Mouse (Mus musculus) myocyte (in vitro differentiated cells): ENCODE measurements around the gene Gjd2. TPM values are rescaled to one million over a fixed set of nuclear protein-coding genes. Genes with fewer than 3 reads are reported as not detected.

Experiments
- H3K27me3 ChIP-seq: one replicate; pipeline ENCODE4 v1.6.1; 2011; ENCODE audit not compliant: control insufficient read depth, insufficient read depth, insufficient read length
- H3K36me3 ChIP-seq: one replicate; pipeline ENCODE4 v1.6.1; 2011; ENCODE audit not compliant: control insufficient read depth, insufficient read depth
- H3K4me2 ChIP-seq: one replicate; pipeline ENCODE4 v1.6.1; 2011; ENCODE audit warnings: low read depth, control low read depth
- H3K4me3 ChIP-seq: one replicate; pipeline ENCODE4 v1.5.1; 2011; ENCODE audit warnings: mild to moderate bottlenecking, control low read depth, moderate library complexity
- H3K79me2 ChIP-seq: one replicate; pipeline ENCODE4 v1.6.1; 2011; ENCODE audit not compliant: control insufficient read depth, insufficient read depth
- H3ac ChIP-seq: one replicate; pipeline ENCODE4 v1.6.1; 2011; ENCODE audit not compliant: control insufficient read depth, insufficient read length
- CEBPB ChIP-seq: IDR thresholded peaks from 2 replicates; pipeline ENCODE4 v1.6.1; 2011; ENCODE audit warnings: mild to moderate bottlenecking, moderate library complexity; ENCODE audit not compliant: poor library complexity, insufficient read depth, severe bottlenecking
- E2F4 ChIP-seq: IDR thresholded peaks from one replicate; pipeline ENCODE4 v1.6.1; 2011; ENCODE audit warnings: mild to moderate bottlenecking, control low read depth, moderate library complexity; ENCODE audit not compliant: insufficient read depth
- MAX ChIP-seq: IDR thresholded peaks from one replicate; pipeline ENCODE4 v1.6.1; 2011; ENCODE audit warnings: low read depth, mild to moderate bottlenecking, control low read depth
- MYOD1 ChIP-seq, 3 experiments: IDR thresholded peaks; one replicate each; pipeline ENCODE4 v1.6.1; 2011; ENCODE audit warnings: control low read depth in 2 of 3, low read depth in 2 of 3, mild to moderate bottlenecking in 2 of 3, moderate library complexity in 1 of 3; ENCODE audit not compliant: insufficient read length in 2 of 3, control insufficient read depth in 1 of 3
- MYOG ChIP-seq, 3 experiments: IDR thresholded peaks; one replicate each; pipeline ENCODE4 v1.6.1; 2011; ENCODE audit warnings: control low read depth in 2 of 3, low read depth in 2 of 3, mild to moderate bottlenecking in 2 of 3; ENCODE audit not compliant: insufficient read length in 2 of 3, control insufficient read depth in 1 of 3, insufficient read depth in 1 of 3
- POLR2A ChIP-seq: IDR thresholded peaks from one replicate; pipeline ENCODE4 v1.6.1; 2011; ENCODE audit warnings: low read depth, mild to moderate bottlenecking, control low read depth, moderate library complexity; ENCODE audit not compliant: insufficient read length
- POLR2AphosphoS2 ChIP-seq: IDR thresholded peaks from one replicate; pipeline ENCODE4 v1.6.1; 2011; ENCODE audit warnings: low read depth, control low read depth; ENCODE audit not compliant: insufficient read length
- REST ChIP-seq: IDR thresholded peaks from one replicate; pipeline ENCODE4 v1.6.1; 2011; ENCODE audit warnings: mild to moderate bottlenecking, control low read depth, moderate library complexity; ENCODE audit not compliant: insufficient read depth, insufficient read length
- SRF ChIP-seq: IDR thresholded peaks from one replicate; pipeline ENCODE4 v1.6.1; 2011; ENCODE audit warnings: low read depth; ENCODE audit not compliant: control insufficient read depth, insufficient read length
- TCF12 ChIP-seq: IDR thresholded peaks from one replicate; pipeline ENCODE4 v1.6.1; 2011; ENCODE audit warnings: mild to moderate bottlenecking, control low read depth; ENCODE audit not compliant: poor library complexity, insufficient read depth, severe bottlenecking
- TCF3 ChIP-seq: IDR thresholded peaks from one replicate; pipeline ENCODE4 v1.6.1; 2011; ENCODE audit warnings: low read depth, control low read depth; ENCODE audit not compliant: insufficient read length
- USF1 ChIP-seq: IDR thresholded peaks from one replicate; pipeline ENCODE4 v1.6.1; 2011; ENCODE audit warnings: low read depth, mild to moderate bottlenecking, control low read depth, moderate library complexity
- polyA plus RNA-seq: library from polyadenylated mRNA; unstranded; fragments of >200 nt; fragmentation: generic; extraction: Trizol; gene quantifications from one replicate; pipeline ENCODE4 v1.2.1, GENCODE M21; 2012; ENCODE audit warnings: missing spikeins

The Gjd2 gene
- polyA plus RNA-seq, 1 experiment: not detected

- peaks cover 9% of the 10 kb centered on the region for H3K36me3 ChIP-seq
- no peaks in the 10 kb centered on the region for H3K79me2 ChIP-seq
- no peak overlapping the region for H3ac ChIP-seq
- H3K27me3 ChIP-seq: no peaks in the 10 kb centered on the region
- peak overlapping the region; percentile 68 for H3K4me2 ChIP-seq
- peak overlapping the region; percentile 50 for H3K4me3 ChIP-seq
- TF ChIP-seq POLR2AphosphoS2 (peak; percentile 73), POLR2A (peak; percentile 55), CEBPB (no peak), REST (no peak)
Observed at GRCm38 (mm10) chr2:114050150-114050549, 36.7 kb upstream of the Gjd2 start.

DNA sequence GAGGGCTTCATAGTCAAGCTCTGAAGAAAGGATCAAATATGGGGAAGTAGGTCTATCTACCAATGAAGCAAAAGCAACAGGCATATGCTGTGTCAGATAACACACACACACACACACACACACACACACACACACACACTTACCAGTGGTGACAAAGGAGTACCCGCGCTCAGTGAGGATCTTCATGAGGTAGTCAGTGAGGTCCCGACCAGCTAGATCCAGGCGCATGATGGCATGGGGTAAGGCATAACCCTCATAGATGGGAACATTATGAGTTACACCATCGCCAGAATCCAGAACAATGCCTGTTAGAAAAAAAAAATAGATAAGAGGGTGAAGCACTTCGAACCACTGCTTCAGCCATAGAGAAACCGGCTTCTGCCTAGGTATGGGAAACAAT lies 36.0 kb upstream of the Gjd2 start:
- H3K27me3 ChIP-seq: no peaks in the 10 kb centered on the region
- H3K79me2 ChIP-seq: no peaks in the 10 kb centered on the region
- H3K36me3 ChIP-seq: peaks cover 9% of the 10 kb centered on the region
- H3K4me2 ChIP-seq: peak overlapping the region; percentile 68
- no peak overlapping the region for H3ac ChIP-seq
- peak overlapping the region; percentile 50 for H3K4me3 ChIP-seq
- peak; percentile 62 for TF ChIP-seq POLR2AphosphoS2
- TF ChIP-seq E2F4: no peak

DNA sequence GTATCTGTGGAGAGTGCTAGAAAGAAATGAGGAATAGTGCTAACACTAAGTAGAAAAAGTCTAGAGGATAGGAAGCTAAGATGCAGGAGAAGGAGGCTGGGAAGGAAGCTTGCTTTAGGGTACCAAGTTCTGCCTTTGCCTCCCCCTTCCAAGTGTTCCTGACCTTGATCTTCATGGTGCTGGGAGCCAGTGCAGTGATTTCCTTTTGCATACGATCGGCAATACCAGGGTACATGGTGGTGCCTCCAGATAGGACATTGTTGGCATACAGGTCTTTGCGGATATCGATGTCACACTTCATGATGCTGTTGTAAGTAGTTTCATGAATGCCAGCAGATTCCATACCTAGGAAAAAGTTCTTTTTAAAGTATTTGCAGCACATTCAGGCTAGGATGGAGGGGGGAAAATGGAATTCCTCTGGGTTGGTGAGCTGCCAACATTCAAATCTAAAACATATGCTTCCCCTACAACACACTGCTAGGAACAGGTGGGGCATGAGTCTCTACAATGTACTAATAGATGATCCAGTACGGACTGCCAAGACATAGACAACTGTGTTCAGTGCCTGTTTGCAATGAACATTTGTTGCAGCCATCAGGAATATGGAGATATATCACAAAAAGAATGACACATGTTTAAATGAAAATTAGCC lies 34.7 kb upstream of the Gjd2 start:
- H3ac ChIP-seq: no peak overlapping the region
- H3K79me2 ChIP-seq: no peaks in the 10 kb centered on the region
- peaks cover 9% of the 10 kb centered on the region for H3K36me3 ChIP-seq
- peak overlapping the region; percentile 50 for H3K4me3 ChIP-seq
- peak overlapping the region; percentile 68 for H3K4me2 ChIP-seq
- H3K27me3 ChIP-seq: no peaks in the 10 kb centered on the region
- no peak for TF ChIP-seq TCF12
- peak; percentile 57 for TF ChIP-seq POLR2AphosphoS2
- TF ChIP-seq MYOD1 (IDR thresholded peaks at IDR 0.05; ENCODE audit: control insufficient read depth in 1 of 3, insufficient read length in 2 of 3, low read depth in 2 of 3): peak in 2 of 3 experiments; percentile 16 to 17

DNA sequence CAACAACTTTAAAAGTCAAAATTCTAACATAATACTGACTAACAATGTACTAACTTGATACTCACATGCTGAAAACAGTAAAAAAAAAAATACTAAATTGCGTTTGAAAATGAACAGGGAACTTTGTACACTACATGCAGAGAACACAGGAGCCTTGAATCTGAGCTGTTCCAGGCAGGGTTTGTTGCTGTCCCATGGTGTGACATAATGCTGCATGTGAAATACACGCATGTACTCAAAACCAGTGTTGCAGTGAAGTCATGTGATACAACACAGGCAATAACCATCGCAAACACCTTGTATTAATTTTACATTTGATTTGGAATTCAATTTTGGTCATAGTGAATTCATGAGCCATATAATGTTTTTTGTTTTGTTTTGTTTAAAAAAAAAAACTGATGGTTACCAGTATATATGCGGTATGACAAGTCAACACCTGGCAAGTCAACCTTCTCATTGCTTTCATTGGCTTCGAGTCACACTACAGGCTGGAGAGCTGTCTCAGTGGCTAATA lies 32.8 kb upstream of the Gjd2 start:
- Histone ChIP-seq H3K27me3 (no peaks in the 10 kb centered on the region), H3K4me3 (no peak overlapping the region), H3K4me2 (no peak overlapping the region), H3ac (no peak overlapping the region), H3K36me3 (peaks cover 9% of the 10 kb centered on the region), H3K79me2 (no peaks in the 10 kb centered on the region)
- no peak for TF ChIP-seq E2F4
- TF ChIP-seq POLR2AphosphoS2: peak; percentile 82

- Histone ChIP-seq H3K27me3 (peaks cover 7% of the 10 kb centered on the region), H3K4me2 (no peak overlapping the region), H3K4me3 (no peak overlapping the region), H3K36me3 (no peaks in the 10 kb centered on the region), H3K79me2 (no peaks in the 10 kb centered on the region), H3ac (no peak overlapping the region)
- TF ChIP-seq POLR2A (no peak), TCF12 (no peak), CEBPB (no peak), SRF (no peak), REST (no peak), MYOD1 (IDR thresholded peaks at IDR 0.05; ENCODE audit: control insufficient read depth in 1 of 3, insufficient read length in 2 of 3, low read depth in 2 of 3) (no peak), POLR2AphosphoS2 (no peak), MAX (no peak), E2F4 (no peak)
Observed at GRCm38 (mm10) chr2:114037926-114038325, 24.5 kb upstream of the Gjd2 start.

DNA sequence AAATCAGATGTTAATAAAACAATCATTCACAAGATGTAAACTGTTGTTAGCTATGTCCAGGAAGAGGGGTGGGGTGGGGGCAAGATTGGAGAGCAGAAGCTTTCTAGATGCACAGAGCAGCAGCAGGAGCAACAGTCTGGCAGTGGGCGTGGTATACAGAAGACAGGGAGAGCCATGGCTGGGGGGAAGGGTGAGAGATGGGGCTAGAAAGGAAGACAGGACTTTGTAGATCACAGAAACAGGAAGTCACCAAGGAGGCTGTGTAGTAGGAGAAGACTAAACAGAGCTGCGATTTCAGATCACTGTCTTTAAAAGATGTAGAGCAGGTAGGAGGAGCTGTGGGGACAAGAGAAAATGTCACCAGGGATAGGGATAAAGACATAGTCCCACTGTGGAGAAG lies 18.8 kb upstream of the Gjd2 start:
- H3K36me3 ChIP-seq: no peaks in the 10 kb centered on the region
- no peak overlapping the region for H3ac ChIP-seq

More for the DNA sequence above, 18.8 kb upstream of the Gjd2 start:
- no peak for TF ChIP-seq SRF
- no peak for TF ChIP-seq TCF12
- TF ChIP-seq POLR2AphosphoS2: no peak
- TF ChIP-seq MAX: no peak
- TF ChIP-seq MYOG (IDR thresholded peaks at IDR 0.05; ENCODE audit: control insufficient read depth in 1 of 3, insufficient read depth in 1 of 3, insufficient read length in 2 of 3, low read depth in 2 of 3): no peak
- no peak for TF ChIP-seq CEBPB
- TF ChIP-seq TCF3: no peak
- no peak for TF ChIP-seq REST
- no peak for TF ChIP-seq MYOD1 (IDR thresholded peaks at IDR 0.05; ENCODE audit: control insufficient read depth in 1 of 3, insufficient read length in 2 of 3, low read depth in 2 of 3)
- TF ChIP-seq USF1: no peak
- no peak for TF ChIP-seq POLR2A
- TF ChIP-seq E2F4: no peak
- Histone ChIP-seq H3K4me3 (no peak overlapping the region), H3K27me3 (peaks cover 25% of the 10 kb centered on the region), H3K4me2 (no peak overlapping the region), H3K79me2 (no peaks in the 10 kb centered on the region)
